Mouse (Mus musculus) lung, adult 10 weeks (tissue): Measurements from ENCODE around the gene Itm2b. TPM values are rescaled to one million over a fixed set of nuclear protein-coding genes. Genes with fewer than 3 reads are reported as not detected.

Experiments used
- polyA plus RNA-seq: library from polyadenylated mRNA; stranded (reverse); fragments of 350-450 nt; fragmentation: Illumina TruSeq; extraction: RNeasy Lipid Tissue Mini Kit (QIAGEN cat#74804); gene quantifications from one replicate; pipeline ENCODE4 v1.2.3, GENCODE M21; 2014; ENCODE audit warnings: low read depth, low replicate concordance; ENCODE audit not compliant: insufficient read depth

The Itm2b gene
- 1,407 TPM for polyA plus RNA-seq

DNA sequence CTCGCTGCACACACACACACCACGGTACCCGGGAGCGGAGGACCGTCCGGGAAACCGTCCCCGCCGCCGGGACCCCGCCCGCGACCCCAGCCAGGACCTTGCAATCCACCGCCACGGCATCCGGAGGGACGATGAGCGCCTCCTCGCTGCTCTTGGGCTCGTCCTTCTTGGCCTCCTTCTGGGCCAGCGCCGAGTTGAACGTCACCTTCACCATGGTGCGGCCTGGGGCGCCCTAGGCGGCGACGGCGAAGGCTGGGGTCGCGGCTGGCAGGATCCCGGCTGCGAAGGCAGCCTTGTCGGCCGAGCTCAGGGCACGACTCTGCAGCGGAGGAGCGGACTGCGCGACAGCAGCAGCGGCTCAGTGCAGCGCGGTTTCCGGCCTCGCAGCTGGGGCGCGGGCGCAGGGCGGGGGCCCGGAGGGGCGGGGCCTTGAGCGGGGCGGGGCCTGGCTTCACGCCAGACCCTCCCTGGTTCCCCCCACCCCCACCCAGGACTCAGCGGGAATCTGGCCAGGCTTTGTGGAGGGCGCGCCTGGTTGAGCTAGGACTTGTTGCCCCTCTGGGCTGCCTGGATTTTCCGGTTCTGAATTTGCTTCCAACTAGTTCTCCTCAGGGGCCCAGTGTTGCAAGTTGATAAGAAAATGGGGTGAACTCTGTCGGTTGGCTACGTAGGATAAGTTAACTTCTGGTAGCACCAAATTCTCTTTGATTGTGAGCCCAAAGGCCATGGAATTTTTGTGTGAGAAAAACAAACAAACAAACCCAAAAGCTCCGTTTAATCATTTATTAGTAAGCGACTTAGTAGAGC is at the start of gene Itm2b:
Itm2b (minus strand) TSS at position 377 of the 807 bp plus-strand sequence.

DNA sequence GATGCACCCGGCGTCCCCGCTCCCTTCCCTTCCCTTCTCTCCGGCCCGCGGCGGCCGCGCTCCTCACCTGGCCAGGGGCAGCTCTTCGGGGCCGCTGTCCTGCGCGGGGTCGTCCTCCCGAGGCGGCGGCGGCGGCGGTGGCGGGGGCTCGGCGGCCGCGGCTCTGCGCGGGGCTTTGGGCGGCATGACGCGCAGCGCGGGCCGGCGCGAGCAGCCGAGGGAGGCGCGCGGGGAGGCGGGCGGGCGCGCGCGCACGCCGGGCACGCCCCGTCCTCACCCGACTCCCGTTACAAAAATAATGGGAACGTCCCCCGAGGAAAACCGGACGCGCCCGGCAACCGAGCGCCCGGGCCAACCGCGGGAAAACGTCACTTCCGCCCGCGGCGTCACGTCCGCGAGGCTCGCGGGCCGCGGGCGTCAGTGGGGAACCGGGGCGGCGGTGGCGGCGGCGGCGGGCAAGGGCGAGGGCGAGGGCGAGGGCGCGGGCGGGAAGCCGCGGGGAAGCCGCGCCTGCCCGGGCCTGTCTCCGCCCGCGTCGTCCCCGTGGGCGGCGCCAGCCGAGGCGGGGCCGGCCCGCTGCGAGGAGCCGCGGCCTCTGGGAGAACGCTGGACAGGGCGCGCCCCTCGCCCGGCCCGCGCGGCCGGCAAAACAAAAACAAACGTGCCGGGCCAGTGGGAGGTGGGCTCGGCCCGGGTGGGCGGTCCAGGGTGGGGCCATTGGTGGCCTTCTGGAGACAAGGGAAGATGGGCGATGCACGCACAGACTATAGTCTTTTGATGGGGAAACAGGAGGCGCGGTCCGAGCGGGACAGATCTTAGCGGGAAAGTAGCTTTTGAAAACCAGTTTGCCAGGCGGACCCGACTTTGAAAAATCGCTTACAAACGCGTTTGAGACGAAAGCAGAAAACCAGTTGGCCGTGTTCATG is 59.4 kb downstream of the Itm2b start, which contains the start of gene Rb1:
Rb1 (minus strand) TSS at position 367 of the 926 bp plus-strand sequence.

Other genes starting within 250 kb of the Itm2b start
- gene Lpar6, start 147.4 kb downstream of the Itm2b start, polyA plus RNA-seq = 3.9 TPM
- 10.2 TPM for gene Rb1, start 59.5 kb downstream of the Itm2b start, polyA plus RNA-seq
- gene Med4, start 124.7 kb upstream of the Itm2b start, polyA plus RNA-seq = 29.1 TPM
- gene Sucla2, start 140.0 kb upstream of the Itm2b start, polyA plus RNA-seq = 59.5 TPM
- 1.4 TPM for gene Nudt15, start 163.0 kb upstream of the Itm2b start, polyA plus RNA-seq